Mouse (Mus musculus) liver, embryonic 14.5 days (tissue): Measurements from ENCODE around the gene Gm2012. TPM values are rescaled to one million over a fixed set of nuclear protein-coding genes. Genes with fewer than 3 reads are reported as not detected.
"Not testable (repeated sequence)": the region's sequence is repeated elsewhere in the genome, so short reads cannot be mapped to it uniquely, and the experiment has no call there.

ENCODE experiments used
- ATAC-seq: fragments of 200-750 bp; cut with Nextera tagmentation; 2 replicates; pipeline ENCODE4 v1.8.0; 2017; ENCODE audit warnings: moderate number of reproducible peaks, mild to moderate bottlenecking, moderate library complexity; ENCODE audit not compliant: insufficient read depth
- DNase-seq, 3 experiments: peaks; one replicate each; pipeline ENCODE4 v3.0.0-alpha.2; 2012 to 2013; ENCODE audit warnings: low read depth in 3 of 3, low spot score in 3 of 3
- H3K27ac ChIP-seq: fragments of 300-500 bp; sonication (generic); 2 replicates; pipeline ENCODE4 v1.5.1; 2014; ENCODE audit warnings: moderate library complexity, mild to moderate bottlenecking, control low read depth, inconsistent platforms
- H3K27me3 ChIP-seq: fragments of 300-500 bp; sonication (generic); 2 replicates; pipeline ENCODE4 v1.6.1; 2014; ENCODE audit warnings: mild to moderate bottlenecking, low read length, moderate library complexity; ENCODE audit not compliant: control insufficient read depth, insufficient read depth
- H3K36me3 ChIP-seq: fragments of 300-500 bp; sonication (generic); replicated peaks from 2 replicates; pipeline ENCODE4 v1.6.1; 2014; ENCODE audit warnings: low read depth; ENCODE audit not compliant: control insufficient read depth, insufficient read depth
- H3K4me1 ChIP-seq, 2 experiments: fragments of 200-500 bp in 1 of 2; fragments of 300-500 bp in 1 of 2; sonication (generic) in 1 of 2; replicated peaks; 2 replicates each; pipeline ENCODE4 v1.6.1; 2012 to 2014; ENCODE audit warnings: antibody characterized with exemption in 1 of 2, inconsistent platforms in 1 of 2, low read length in 1 of 2; ENCODE audit not compliant: control insufficient read depth in 2 of 2, insufficient read depth in 2 of 2
- H3K4me2 ChIP-seq: fragments of 300-500 bp; sonication (generic); 2 replicates; pipeline ENCODE4 v1.6.1; 2014; ENCODE audit warnings: low read depth, mild to moderate bottlenecking, control low read depth, moderate library complexity
- H3K4me3 ChIP-seq, 2 experiments: fragments of 200-500 bp in 1 of 2; fragments of 300-500 bp in 1 of 2; sonication (generic) in 1 of 2; 2 replicates each; pipeline ENCODE4 v1.5.1; 2012 to 2014; ENCODE audit warnings: low read depth in 2 of 2, low read length in 2 of 2, mild to moderate bottlenecking in 2 of 2, control low read depth in 1 of 2, inconsistent platforms in 1 of 2, moderate library complexity in 1 of 2; ENCODE audit not compliant: insufficient read depth in 1 of 2
- H3K9ac ChIP-seq: fragments of 300-500 bp; sonication (generic); replicated peaks from 2 replicates; pipeline ENCODE4 v1.6.1; 2014; ENCODE audit warnings: mild to moderate bottlenecking, control low read depth, moderate library complexity
- H3K9me3 ChIP-seq: fragments of 300-500 bp; sonication (generic); 2 replicates; pipeline ENCODE4 v1.6.1; 2016; ENCODE audit warnings: low read length, mixed read lengths; ENCODE audit not compliant: control insufficient read depth
- WGBS: fragments of 180-500 bp; shearing (Covaris S2); extraction: QIAGEN DNeasy Blood & Tissue Kit; methylation state at CpG from one replicate; pipeline ENCODE4 v1.1.7; 2014; ENCODE audit not compliant: insufficient replicate concordance; 5-methylcytosine and 5-hydroxymethylcytosine counted together
- microRNA-seq: library from miRNA; unstranded; fragments of <30 nt; microRNA quantifications from one replicate; pipeline ENCODE4, GENCODE M21; 2016
- polyA plus RNA-seq, 2 experiments: library from polyadenylated mRNA; depleted of rRNA in 1 of 2; stranded (reverse) in 1 of 2; unstranded in 1 of 2; fragments of >200 nt; fragmentation: Nextera tagmentation in 1 of 2; extraction: Ambion mirVana in 1 of 2; gene quantifications; 2 replicates each; pipeline versions ENCODE4 v1.2.1 to v1.2.3; 2012 to 2014

The Gm2012 gene
- not detected in 2 replicates for polyA plus RNA-seq (2012; rRNA removed)
- not detected in 2 replicates for polyA plus RNA-seq (2014; fragmentation: Nextera tagmentation; extraction: Ambion mirVana)

DNA sequence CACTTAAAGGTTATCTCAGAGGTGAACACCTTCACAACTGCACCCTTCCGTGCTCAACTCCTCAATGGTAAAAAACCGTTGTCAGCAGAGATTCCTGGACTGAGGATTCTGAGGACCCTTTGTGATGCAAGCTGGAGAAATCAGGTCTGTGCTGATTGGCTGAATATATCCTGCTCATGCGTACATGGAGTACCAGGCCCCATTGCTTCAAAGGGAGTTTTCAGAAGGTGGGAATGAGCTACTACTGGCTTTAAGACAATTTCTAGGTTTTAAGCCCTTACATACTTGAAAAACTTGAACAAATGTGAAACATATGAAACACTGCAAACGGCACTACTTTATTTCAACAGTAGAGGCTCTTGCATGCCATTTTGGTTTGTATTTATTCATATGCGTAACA, at the start of gene Gm2012:
Gm2012 (minus strand) TSS at position 101 of the 400 bp plus-strand sequence.
- H3K4me3 ChIP-seq, H3K4me1 ChIP-seq, H3K9me3 ChIP-seq, H3K36me3 ChIP-seq, ATAC-seq, H3K9ac ChIP-seq, H3K27me3 ChIP-seq, DNase-seq, H3K4me2 ChIP-seq, H3K27ac ChIP-seq: not testable (repeated sequence)
- 90% methylated on average over 1 of the region's 5 CpGs for WGBS

DNA sequence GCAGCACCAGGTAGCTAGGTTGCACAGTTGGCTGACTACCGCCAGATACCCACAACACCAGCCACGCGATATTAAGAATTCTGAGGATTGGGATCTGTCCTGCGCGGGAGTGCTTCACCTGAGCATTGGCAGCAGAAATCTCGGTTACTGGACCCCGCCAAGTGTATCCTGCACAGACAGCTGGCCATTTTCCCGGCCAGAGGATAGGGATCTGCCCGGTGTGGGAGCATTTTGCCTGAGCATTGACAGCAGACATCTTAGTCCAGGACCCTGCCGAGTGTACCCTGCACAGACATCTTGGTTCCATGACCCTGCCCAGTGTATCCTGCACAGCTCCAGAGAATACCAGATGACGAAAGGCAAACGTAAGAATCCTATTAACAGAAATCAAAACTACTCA, 72.0 kb downstream of the Gm2012 start:
- ATAC-seq: not testable (repeated sequence)
- WGBS: 60% methylated on average over 12 of the region's 12 CpGs

More for the DNA sequence above, 72.0 kb downstream of the Gm2012 start:
- H3K27ac ChIP-seq, DNase-seq, H3K4me2 ChIP-seq, H3K27me3 ChIP-seq, H3K9ac ChIP-seq, H3K4me3 ChIP-seq, H3K4me1 ChIP-seq, H3K36me3 ChIP-seq, H3K9me3 ChIP-seq: not testable (repeated sequence)

Small RNAs within 50 kb of the gene (microRNA-seq; reads per million reads assigned to microRNA genes)
- gene Gm26302: not detected

Other genes with a start within 250 kb of the Gm2012 start
- gene Gm5168, start 180.3 kb downstream of the Gm2012 start, polyA plus RNA-seq (2012; rRNA removed): not detected in 2 replicates
- not detected in 2 replicates for gene Gm5168, start 180.3 kb downstream of the Gm2012 start, polyA plus RNA-seq (2014; fragmentation: Nextera tagmentation; extraction: Ambion mirVana)
- gene Gm2030, start 78.7 kb upstream of the Gm2012 start, polyA plus RNA-seq (2012; rRNA removed): not detected in 2 replicates
- not detected in 2 replicates for gene Gm2030, start 78.7 kb upstream of the Gm2012 start, polyA plus RNA-seq (2014; fragmentation: Nextera tagmentation; extraction: Ambion mirVana)